Mouse (Mus musculus): ENCODE measurements around the gene Lypd6b. TPM values are rescaled to one million over a fixed set of nuclear protein-coding genes. Genes with fewer than 3 reads are reported as not detected.

Lypd6b gene
- polyA plus RNA-seq, 1 experiment from 2014 or later, result 3.8 TPM

DNA sequence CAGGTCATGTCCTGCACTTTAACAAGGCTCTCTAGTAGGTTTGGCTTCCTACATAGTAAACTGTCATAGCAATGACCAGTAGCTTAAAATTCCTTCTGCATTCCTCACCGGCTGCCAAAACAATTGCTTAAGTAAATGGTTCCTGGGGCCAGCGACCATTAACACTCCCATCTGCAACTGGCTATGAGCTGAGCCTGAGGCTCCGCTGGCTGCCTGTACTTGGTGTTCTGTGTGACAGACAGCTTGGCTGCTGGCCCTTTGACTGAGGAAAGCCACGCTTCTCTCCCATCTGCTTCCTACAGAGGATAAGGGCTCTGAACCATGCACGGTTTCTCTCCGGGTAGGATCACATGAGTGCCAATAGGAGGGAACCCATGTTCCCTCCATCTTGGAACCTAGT is 53.1 kb downstream of the Lypd6b start:
- Histone ChIP-seq H3K4me1 (peaks cover 22% of the 10 kb centered on the region), H3K27me3 (ENCODE audit: low read depth, poor library complexity, severe bottlenecking) (no peaks in the 10 kb centered on the region), H3K4me3 (no peak overlapping the region), H3K36me3 (no peaks in the 10 kb centered on the region), H3K27ac (no peak overlapping the region), H3K9me3 (replicated peaks) (no peaks in the 10 kb centered on the region)
- WGBS, result 66% methylated on average over 6 of the region's 6 CpGs
- DNase-seq (ENCODE audit: low spot score), result no peak

DNA sequence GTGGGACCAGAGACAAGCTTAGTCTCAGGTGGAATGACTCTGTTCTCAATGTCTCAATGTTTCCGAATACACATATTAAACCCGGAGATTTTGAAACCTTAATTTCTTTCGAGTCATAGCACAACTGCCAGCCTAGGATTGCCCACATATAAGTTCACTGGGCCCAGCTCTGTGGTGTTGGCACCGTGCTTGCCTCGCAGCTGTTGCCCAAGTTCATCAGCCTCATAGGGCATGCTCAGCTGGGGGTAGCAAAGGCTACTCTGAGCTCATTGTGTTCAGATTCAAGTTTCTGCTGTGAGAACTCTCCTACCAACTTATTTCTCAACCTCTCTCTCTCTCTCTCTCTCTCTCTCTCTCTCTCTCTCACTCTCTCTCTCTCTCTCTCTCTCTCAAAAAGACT is 53.6 kb downstream of the Lypd6b start:
- Histone ChIP-seq H3K27ac (no peak overlapping the region), H3K4me1 (peaks cover 22% of the 10 kb centered on the region), H3K36me3 (no peaks in the 10 kb centered on the region), H3K27me3 (ENCODE audit: low read depth, poor library complexity, severe bottlenecking) (no peaks in the 10 kb centered on the region), H3K4me3 (no peak overlapping the region), H3K9me3 (replicated peaks) (no peaks in the 10 kb centered on the region)
- no peak for DNase-seq (ENCODE audit: low spot score)
- 93% methylated on average over 5 of the region's 5 CpGs for whole genome bisulfite sequencing

DNA sequence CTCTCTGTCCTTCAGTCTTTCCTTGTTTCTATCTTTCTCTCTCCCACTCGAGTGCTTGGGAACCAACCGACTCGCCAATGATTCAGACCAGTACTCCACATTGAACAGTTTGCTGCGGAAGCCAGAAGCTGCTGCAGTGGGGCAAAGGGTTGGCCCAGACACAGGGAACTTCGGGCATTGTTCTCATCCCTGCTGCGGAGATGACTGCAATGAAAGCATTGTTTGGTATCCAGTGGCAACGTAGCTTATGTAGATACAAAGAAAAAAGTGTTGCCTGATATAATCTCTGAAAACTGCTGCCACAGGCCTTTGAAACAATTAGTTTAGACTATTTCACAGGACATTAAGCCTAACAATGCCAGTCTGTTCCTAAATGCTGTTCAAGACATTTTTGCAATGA is 57.6 kb downstream of the Lypd6b start:
- no peak overlapping the region for H3K27ac ChIP-seq
- no peaks in the 10 kb centered on the region for H3K27me3 ChIP-seq (ENCODE audit: low read depth, poor library complexity, severe bottlenecking)
- no peak for DNase-seq (ENCODE audit: low spot score)
- no peaks in the 10 kb centered on the region for H3K36me3 ChIP-seq
- H3K4me3 ChIP-seq, result no peak overlapping the region
- H3K4me1 ChIP-seq, result peaks cover 5% of the 10 kb centered on the region
- no peaks in the 10 kb centered on the region for H3K9me3 ChIP-seq (replicated peaks)
- WGBS, result 83% methylated on average over 7 of the region's 7 CpGs

DNA sequence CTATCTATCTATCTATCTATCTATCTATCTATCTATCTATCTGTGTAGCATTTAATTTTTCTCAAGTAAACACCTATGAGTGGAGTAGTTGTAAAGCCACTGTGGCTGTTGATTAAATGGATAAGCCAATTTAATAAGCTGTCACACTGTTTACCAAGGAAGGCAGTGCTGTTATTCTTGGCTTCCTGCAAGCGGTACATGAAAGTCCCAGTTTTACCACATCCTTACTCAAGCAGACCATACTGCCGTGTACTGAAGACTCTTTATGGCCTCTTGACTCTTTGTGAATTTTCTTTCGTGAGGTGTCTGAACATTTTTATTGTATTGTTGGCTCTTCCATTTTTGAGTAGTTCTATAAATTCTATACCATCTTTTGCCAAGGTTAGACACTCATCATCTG is 58.6 kb downstream of the Lypd6b start:
- no peaks in the 10 kb centered on the region for H3K9me3 ChIP-seq (replicated peaks)
- 92% methylated on average over 3 of the region's 3 CpGs for WGBS
- no peak overlapping the region for H3K4me3 ChIP-seq
- no peaks in the 10 kb centered on the region for H3K27me3 ChIP-seq (ENCODE audit: low read depth, poor library complexity, severe bottlenecking)
- no peak for DNase-seq (ENCODE audit: low spot score)
- no peak overlapping the region for H3K27ac ChIP-seq
- no peaks in the 10 kb centered on the region for H3K36me3 ChIP-seq
- no peaks in the 10 kb centered on the region for H3K4me1 ChIP-seq

DNA sequence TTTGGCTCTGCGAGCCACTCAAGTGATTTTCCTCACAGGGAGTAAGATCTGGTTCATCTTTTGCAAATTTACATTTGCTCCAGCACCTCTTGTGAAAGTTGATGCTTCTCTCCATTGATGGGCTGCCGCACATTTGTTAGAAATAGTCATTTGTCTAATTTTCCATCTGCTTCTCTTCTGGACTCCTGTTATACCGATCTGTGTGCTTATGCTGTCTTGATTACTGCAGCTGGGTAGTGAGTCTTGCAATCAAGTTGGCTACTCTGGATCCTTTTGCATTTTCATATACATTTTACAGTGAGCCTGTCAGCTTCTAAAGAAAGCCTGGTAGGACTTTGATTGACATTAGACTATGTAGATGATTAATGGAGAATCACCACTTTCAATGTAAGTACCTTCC is 59.4 kb downstream of the Lypd6b start:
- Histone ChIP-seq H3K4me1 (no peaks in the 10 kb centered on the region), H3K4me3 (no peak overlapping the region), H3K9me3 (replicated peaks) (no peaks in the 10 kb centered on the region), H3K27ac (no peak overlapping the region), H3K36me3 (no peaks in the 10 kb centered on the region), H3K27me3 (ENCODE audit: low read depth, poor library complexity, severe bottlenecking) (no peaks in the 10 kb centered on the region)
- WGBS, result 93% methylated on average over 3 of the region's 3 CpGs
- no peak for DNase-seq (ENCODE audit: low spot score)

DNA sequence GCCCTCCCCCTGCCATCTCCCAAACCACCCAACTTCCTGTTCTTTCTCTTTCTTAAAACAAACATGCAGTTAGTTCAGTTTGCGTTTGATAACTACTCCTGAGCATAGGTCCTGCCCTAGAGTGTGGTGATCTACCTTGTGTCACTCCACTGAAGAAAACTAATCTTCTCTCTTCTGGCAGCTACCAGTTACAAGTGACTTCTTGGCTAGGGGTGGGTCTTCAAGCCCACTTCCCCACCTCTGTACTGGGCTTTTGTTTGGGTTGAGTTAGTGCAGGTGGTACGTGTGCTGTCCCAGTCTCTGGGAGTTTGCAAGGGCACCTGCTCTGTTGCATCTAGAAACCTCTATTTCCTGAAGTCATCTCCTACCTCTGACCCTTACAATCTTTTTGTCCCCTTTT is 60.3 kb downstream of the Lypd6b start:
- 78% methylated on average over 2 of the region's 2 CpGs for WGBS
- no peaks in the 10 kb centered on the region for H3K36me3 ChIP-seq
- DNase-seq (ENCODE audit: low spot score), result no peak
- H3K4me1 ChIP-seq, result no peaks in the 10 kb centered on the region
- no peaks in the 10 kb centered on the region for H3K27me3 ChIP-seq (ENCODE audit: low read depth, poor library complexity, severe bottlenecking)
- no peaks in the 10 kb centered on the region for H3K9me3 ChIP-seq (replicated peaks)
- H3K27ac ChIP-seq, result no peak overlapping the region
- H3K4me3 ChIP-seq, result no peak overlapping the region

DNA sequence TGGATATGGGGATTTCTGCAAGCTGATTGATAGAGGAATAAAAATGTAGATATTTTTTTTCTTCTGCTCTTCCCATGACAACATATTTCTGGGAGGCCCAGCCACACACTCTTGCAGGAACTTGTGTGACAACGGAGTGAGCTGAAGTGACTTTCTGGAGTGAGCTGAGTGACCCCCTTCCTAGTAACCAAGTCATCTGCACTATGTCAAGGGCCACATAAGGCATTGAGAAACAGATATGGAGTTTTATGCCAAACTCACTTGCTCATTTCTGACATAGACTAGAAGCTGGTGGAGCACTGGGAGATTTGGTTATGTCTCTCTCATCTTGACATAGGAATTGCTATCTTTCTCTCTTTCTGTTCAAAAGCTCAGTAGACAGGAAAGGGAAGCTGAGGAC is 62.3 kb downstream of the Lypd6b start:
- H3K9me3 ChIP-seq (replicated peaks), result no peaks in the 10 kb centered on the region
- WGBS, result 96% methylated on average over 1 of the region's 1 CpGs
- no peak overlapping the region for H3K27ac ChIP-seq
- no peaks in the 10 kb centered on the region for H3K36me3 ChIP-seq
- no peak for DNase-seq (ENCODE audit: low spot score)
- H3K4me3 ChIP-seq, result no peak overlapping the region
- no peaks in the 10 kb centered on the region for H3K27me3 ChIP-seq (ENCODE audit: low read depth, poor library complexity, severe bottlenecking)
- H3K4me1 ChIP-seq, result no peaks in the 10 kb centered on the region

DNA sequence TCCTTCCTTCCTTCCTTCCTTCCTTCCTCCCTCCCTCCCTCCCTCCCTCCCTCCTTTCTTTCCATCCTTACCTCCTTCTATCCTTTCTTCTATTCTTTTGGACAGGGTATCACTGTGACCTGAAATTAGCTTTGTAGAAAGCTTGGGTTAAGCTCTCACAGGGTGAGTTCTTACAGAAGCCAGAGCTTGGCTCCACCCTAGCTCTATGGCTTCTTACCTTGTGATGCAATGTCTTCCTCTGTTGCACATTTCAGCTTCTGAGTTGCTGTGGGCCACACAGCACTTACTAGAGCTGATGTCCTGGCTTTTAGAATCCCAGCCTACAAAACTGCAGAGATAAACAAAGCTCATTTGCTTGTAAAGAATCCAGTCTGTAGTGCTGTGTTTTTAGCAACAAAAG is 64.5 kb downstream of the Lypd6b start:
- Histone ChIP-seq H3K4me1 (0 out of 2 replicates have a peak, but pooled peaks cover 3% of the 10 kb centered on the region), H3K27ac (no peak overlapping the region), H3K27me3 (ENCODE audit: low read depth, poor library complexity, severe bottlenecking) (no peaks in the 10 kb centered on the region), H3K36me3 (no peaks in the 10 kb centered on the region), H3K4me3 (no peak overlapping the region), H3K9me3 (replicated peaks) (no peaks in the 10 kb centered on the region)
- DNase-seq (ENCODE audit: low spot score), result no peak

DNA sequence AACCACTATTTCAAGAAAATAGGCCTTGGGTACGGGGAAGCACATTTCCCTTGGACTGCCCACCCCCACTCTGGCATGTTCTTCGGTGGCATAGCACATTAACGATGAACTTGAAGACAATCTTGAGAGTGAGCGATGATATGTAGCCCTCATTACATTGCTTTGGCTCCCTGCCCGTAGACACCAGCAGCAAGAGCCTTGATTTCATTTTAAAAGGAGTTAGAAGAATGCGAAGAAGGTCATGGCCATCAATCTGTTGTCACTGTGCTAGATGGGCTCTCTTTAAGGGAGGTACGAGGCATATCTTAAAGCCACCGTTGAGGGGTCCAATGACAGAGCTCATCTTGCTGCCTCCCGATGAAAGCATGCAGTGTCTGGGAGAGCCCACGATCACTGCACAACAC is 68.7 kb downstream of the Lypd6b start:
- Histone ChIP-seq H3K27me3 (ENCODE audit: low read depth, poor library complexity, severe bottlenecking) (0 out of 2 replicates have a peak, but pooled peaks cover 6% of the 10 kb centered on the region), H3K27ac (no peak overlapping the region), H3K4me1 (peaks cover 6% of the 10 kb centered on the region; the same call in 1 of the 2 replicates), H3K36me3 (no peaks in the 10 kb centered on the region), H3K9me3 (replicated peaks) (no peaks in the 10 kb centered on the region), H3K4me3 (no peak overlapping the region)
- DNase-seq (ENCODE audit: low spot score), result no peak
- WGBS, result 63% methylated on average over 10 of the region's 10 CpGs

DNA sequence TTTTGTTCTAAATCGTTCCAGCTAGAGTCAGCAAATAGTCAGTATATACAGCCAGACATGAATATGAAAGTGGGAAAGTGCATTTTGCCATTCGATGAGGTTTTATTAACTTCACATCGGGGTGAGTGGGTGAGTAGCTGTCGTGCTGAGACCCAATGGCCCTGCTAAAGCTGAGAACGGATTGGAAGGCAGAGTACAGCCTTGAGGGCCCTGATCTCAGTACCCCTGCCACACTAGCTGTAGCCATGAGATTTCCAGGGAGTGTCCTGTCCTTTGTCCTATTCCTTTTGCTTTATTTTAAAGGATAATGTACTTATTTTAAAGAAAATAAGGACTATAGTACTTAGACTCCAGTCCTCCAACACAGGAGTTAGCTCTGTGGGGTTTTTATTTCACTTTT is 69.1 kb downstream of the Lypd6b start:
- Histone ChIP-seq H3K36me3 (no peaks in the 10 kb centered on the region), H3K4me1 (peaks cover 7% of the 10 kb centered on the region; the same call in 1 of the 2 replicates), H3K27me3 (ENCODE audit: low read depth, poor library complexity, severe bottlenecking) (0 out of 2 replicates have a peak, but pooled peaks cover 10% of the 10 kb centered on the region), H3K27ac (no peak overlapping the region), H3K9me3 (replicated peaks) (no peaks in the 10 kb centered on the region), H3K4me3 (no peak overlapping the region)
- DNase-seq (ENCODE audit: low spot score), result no peak
- 84% methylated on average over 5 of the region's 5 CpGs for WGBS

DNA sequence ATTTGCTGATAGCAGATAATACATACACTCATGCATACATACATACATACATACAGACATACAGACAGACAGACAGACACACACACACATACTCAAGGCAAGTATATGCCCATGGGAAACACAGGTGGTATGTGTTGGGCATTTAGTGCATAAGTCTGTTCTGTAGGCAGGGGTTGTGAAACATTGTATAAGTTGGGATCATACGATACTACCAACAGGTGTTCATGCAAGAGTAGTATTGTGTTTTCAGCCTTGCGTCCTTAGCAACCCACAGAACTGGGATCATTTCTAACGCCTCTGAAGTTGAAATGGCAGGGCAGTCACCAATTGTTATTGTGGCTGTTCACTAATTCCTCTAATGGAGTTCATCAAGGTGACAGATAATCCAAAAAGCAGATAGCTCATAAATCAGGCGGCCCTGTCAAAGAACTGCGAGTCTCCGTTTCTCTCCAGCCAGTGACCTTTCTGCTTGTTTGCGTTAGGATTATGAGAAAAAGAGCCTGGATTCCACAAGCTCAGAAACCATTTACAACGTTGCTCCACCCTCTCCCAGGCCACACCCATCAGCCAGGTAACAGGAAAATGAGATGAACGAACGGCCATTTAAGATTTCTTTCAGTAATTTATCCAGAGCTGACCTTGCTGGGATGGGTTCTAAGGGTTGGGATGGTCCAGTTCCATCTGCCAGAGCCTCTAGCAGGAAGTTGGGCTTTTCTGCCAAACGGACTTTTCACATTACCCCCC is 72.9 kb downstream of the Lypd6b start:
- DNase-seq (ENCODE audit: low spot score), result no peak
- peaks cover 7% of the 10 kb centered on the region; the same call in 1 of the 2 replicates for H3K4me1 ChIP-seq
- H3K9me3 ChIP-seq (replicated peaks), result no peaks in the 10 kb centered on the region
- H3K27ac ChIP-seq, result no peak overlapping the region
- 0 out of 2 replicates have a peak, but pooled peaks cover 10% of the 10 kb centered on the region for H3K27me3 ChIP-seq (ENCODE audit: low read depth, poor library complexity, severe bottlenecking)
- WGBS, result 40% methylated on average over 11 of the region's 11 CpGs
- no peaks in the 10 kb centered on the region for H3K36me3 ChIP-seq
- no peak overlapping the region for H3K4me3 ChIP-seq

DNA sequence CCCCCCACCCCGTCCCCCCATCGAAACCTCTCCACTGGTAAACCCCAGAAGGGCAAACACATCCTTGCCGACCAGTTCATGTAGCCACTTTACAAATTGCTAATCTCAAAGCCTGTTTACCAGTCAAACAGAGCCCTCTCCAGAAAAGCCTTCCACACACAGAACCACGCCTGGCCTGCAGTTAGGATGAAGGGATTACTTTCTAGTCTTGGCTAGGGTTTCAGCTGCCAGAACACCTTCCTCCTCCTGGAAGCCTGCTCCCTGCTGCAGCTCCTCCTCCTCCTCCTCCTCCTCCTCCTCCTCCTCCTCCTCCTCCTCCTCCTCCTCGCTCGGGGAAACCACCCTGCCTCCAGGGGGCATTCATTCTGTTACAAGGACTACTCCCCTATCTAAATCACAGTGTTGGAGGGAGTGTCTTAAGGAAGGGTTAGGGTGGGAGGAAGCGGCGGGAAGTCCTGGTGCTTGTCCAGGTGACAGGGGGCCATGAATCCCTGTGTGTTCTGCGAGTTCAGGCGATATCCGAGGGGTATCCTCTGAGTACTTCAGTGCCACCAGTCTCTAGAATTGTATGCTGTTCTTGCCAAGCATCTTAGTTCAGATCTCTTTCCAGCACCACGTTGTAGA is 73.6 kb downstream of the Lypd6b start:
- no peak overlapping the region for H3K27ac ChIP-seq
- peaks cover 4% of the 10 kb centered on the region; the same call in 1 of the 2 replicates for H3K4me1 ChIP-seq
- no peaks in the 10 kb centered on the region for H3K36me3 ChIP-seq
- DNase-seq (ENCODE audit: low spot score), result no peak
- WGBS, result 25% methylated on average over 10 of the region's 12 CpGs
- no peak overlapping the region for H3K4me3 ChIP-seq
- H3K27me3 ChIP-seq (ENCODE audit: low read depth, poor library complexity, severe bottlenecking), result 0 out of 2 replicates have a peak, but pooled peaks cover 10% of the 10 kb centered on the region
- no peaks in the 10 kb centered on the region for H3K9me3 ChIP-seq (replicated peaks)

DNA sequence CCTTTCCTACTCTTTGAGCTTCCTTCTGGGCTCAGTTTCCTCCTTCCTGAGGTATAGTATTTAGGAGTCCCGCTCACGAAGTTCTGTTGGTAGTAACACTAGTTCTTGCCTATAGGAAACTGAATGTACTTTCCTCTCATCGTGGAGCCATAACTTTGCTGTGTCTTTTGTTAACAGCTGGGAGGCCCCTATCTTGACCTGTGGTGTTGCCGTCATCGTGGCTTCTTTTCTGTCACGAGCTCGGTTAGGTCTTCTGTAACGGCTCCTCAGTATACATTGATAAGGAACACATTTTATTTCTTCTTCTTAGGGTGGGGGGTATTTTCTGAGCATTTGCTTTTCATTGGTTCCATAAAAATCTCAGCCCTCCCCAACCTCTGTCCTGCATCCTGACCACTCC is 74.2 kb downstream of the Lypd6b start:
- H3K4me1 ChIP-seq, result peaks cover 4% of the 10 kb centered on the region; the same call in 1 of the 2 replicates
- no peak overlapping the region for H3K27ac ChIP-seq
- 0 out of 2 replicates have a peak, but pooled peaks cover 10% of the 10 kb centered on the region for H3K27me3 ChIP-seq (ENCODE audit: low read depth, poor library complexity, severe bottlenecking)
- H3K4me3 ChIP-seq, result no peak overlapping the region
- no peaks in the 10 kb centered on the region for H3K9me3 ChIP-seq (replicated peaks)
- WGBS, result 71% methylated on average over 8 of the region's 8 CpGs
- no peak for DNase-seq (ENCODE audit: low spot score)
- H3K36me3 ChIP-seq, result no peaks in the 10 kb centered on the region
